Mouse (Mus musculus) heart, embryonic 15.5 days (tissue): ENCODE data around the gene Msrb1. TPM values are rescaled to one million over a fixed set of nuclear protein-coding genes. Genes with fewer than 3 reads are reported as not detected.
A peak's percentile ranks its signal among the peaks of the same experiment; 100 is the strongest.

Experiments
- ATAC-seq: fragments of 200-750 bp; cut with Nextera tagmentation; replicated peaks from 2 replicates; pipeline ENCODE4 v1.8.0; 2017; ENCODE audit warnings: low read depth, moderate TSS enrichment; ENCODE audit not compliant: insufficient number of reproducible peaks, insufficient read depth, low FRiP score
- H3K27ac ChIP-seq: fragments of 300-500 bp; sonication (generic); 2 replicates; pipeline ENCODE4 v1.5.1; 2015; ENCODE audit warnings: mild to moderate bottlenecking, inconsistent platforms
- H3K27me3 ChIP-seq: fragments of 300-500 bp; sonication (generic); 2 replicates; pipeline ENCODE4 v1.6.1; 2015; ENCODE audit warnings: inconsistent platforms
- H3K36me3 ChIP-seq: fragments of 300-500 bp; sonication (generic); 2 replicates; pipeline ENCODE4 v1.6.1; 2015; ENCODE audit warnings: mild to moderate bottlenecking, inconsistent platforms
- H3K4me1 ChIP-seq: fragments of 300-500 bp; sonication (generic); replicated peaks from 2 replicates; pipeline ENCODE4 v1.6.1; 2015; ENCODE audit warnings: inconsistent platforms
- H3K4me2 ChIP-seq: fragments of 300-500 bp; sonication (generic); 2 replicates; pipeline ENCODE4 v1.6.1; 2015; ENCODE audit warnings: inconsistent platforms, mild to moderate bottlenecking, moderate library complexity
- H3K4me3 ChIP-seq: fragments of 300-500 bp; sonication (generic); 2 replicates; pipeline ENCODE4 v1.5.1; 2015; ENCODE audit warnings: mild to moderate bottlenecking, inconsistent platforms
- H3K9ac ChIP-seq: fragments of 300-500 bp; sonication (generic); 2 replicates; pipeline ENCODE4 v1.6.1; 2015; ENCODE audit warnings: mild to moderate bottlenecking, inconsistent platforms
- H3K9me3 ChIP-seq: fragments of 300-500 bp; sonication (generic); replicated peaks from 2 replicates; pipeline ENCODE4 v1.6.1; 2016; ENCODE audit warnings: inconsistent platforms
- WGBS: fragments of 180-500 bp; shearing (Covaris S2); methylation state at CpG from one replicate; pipeline ENCODE4 v1.1.7; 2015; ENCODE audit warnings: mixed read lengths; 5-methylcytosine and 5-hydroxymethylcytosine counted together
- polyA plus RNA-seq: library from polyadenylated mRNA; unstranded; fragments of >200 nt; fragmentation: Nextera tagmentation; extraction: Ambion mirVana; gene quantifications from 2 replicates; pipeline ENCODE4 v1.2.1, GENCODE M21; 2015

Gene Msrb1
- polyA plus RNA-seq, 1 experiment from 2014 or later: 21.4 TPM

DNA sequence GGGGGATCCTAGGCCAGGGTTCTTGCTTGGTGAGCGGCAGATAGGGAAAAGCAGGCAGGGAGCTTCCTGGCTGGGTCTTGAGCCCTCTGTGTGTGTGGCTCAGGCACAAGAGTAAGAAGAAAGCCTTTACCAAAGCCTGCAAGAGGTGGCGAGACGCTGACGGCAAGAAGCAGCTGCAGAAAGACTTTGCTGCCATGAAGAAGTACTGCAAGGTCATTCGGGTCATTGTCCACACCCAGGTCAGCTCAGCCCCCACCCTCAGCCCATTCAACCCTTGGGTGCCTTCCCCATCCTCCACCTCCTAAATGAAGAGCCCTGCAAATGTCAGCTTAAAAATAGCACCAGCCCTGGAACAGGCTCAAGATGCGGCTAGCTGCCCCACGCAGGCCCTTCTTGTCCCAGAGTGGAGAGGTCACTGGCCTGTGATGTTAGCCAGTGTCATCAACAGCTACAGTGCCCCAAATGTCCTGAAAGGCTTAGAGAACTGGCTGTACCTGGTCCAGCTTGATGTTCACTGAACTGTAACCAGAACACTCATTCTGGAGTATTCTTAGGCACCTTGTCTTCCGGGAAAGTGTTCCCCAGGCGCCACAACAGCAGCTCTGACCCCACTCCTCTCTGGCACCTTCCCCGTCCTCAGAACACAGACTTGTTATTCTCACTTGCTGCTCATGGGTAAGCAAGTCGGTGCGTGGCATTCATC, 4.1 kb upstream of the Msrb1 start:
- Histone ChIP-seq H3K4me3 (no peak overlapping the region), H3K9ac (no peak overlapping the region), H3K36me3 (no peaks in the 10 kb centered on the region), H3K27me3 (no peaks in the 10 kb centered on the region; the same call in 1 of the 2 replicates), H3K9me3 (no peaks in the 10 kb centered on the region), H3K4me2 (no peak overlapping the region), H3K4me1 (peaks cover 27% of the 10 kb centered on the region), H3K27ac (peak overlapping the region; percentile 79)
- no peak for ATAC-seq
- WGBS: 59% methylated on average over 12 of the region's 12 CpGs

DNA sequence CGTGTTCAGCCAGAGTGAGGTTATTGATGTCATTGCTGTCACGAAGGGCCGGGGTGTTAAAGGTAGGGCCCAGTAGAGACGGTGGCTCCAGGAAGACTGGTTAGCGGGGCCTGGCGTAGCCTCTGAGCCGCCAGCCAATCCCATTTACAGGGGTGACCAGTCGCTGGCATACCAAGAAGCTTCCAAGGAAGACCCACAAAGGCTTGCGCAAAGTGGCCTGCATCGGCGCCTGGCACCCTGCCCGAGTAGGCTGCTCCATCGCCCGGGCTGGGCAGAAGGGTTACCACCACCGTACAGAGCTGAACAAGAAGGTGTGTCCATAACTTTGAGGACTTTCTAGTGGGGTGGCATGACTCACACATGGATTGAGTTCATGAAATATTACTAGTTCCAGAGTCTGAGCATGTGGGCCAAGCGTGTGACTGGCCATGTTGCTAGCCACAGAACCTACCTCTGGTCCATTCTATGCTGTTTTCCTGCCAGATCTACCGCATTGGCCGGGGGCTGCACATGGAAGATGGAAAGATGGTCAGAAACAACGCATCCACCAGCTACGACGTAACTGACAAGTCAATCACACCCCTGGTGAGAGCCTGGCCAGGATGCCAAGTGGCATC, 2.9 kb upstream of the Msrb1 start:
- no peak for ATAC-seq
- Histone ChIP-seq H3K9me3 (no peaks in the 10 kb centered on the region), H3K27me3 (no peaks in the 10 kb centered on the region), H3K4me3 (no peak overlapping the region), H3K27ac (no peak overlapping the region), H3K36me3 (no peaks in the 10 kb centered on the region), H3K9ac (no peak overlapping the region), H3K4me1 (peaks cover 31% of the 10 kb centered on the region), H3K4me2 (no peak overlapping the region)
- WGBS: 90% methylated on average over 21 of the region's 21 CpGs

DNA sequence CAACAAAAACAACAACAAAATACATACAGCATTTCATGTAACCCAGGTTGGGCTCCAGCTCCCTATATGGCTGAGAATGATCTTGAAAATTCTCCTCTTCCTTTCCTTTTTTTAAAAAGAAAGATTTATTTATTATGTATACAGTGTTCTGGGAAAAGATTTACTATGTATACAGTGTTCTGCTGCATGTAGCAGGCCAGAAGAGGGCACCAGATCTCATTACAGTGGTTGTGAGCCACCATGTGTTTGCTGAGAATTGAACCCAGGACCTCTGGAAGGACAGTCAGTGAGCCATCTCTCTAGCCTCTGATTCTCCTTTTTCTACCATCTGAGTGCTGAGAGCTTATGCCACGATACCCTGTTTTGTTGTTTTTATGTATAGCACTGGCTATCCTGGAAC, 1.9 kb upstream of the Msrb1 start:
- Histone ChIP-seq H3K27me3 (no peaks in the 10 kb centered on the region), H3K9me3 (no peaks in the 10 kb centered on the region), H3K27ac (no peak overlapping the region), H3K4me2 (no peak overlapping the region), H3K4me1 (peaks cover 31% of the 10 kb centered on the region), H3K36me3 (no peaks in the 10 kb centered on the region), H3K4me3 (no peak overlapping the region), H3K9ac (no peak overlapping the region)
- no peak for ATAC-seq
- WGBS: 72% methylated on average over 1 of the region's 1 CpGs

DNA sequence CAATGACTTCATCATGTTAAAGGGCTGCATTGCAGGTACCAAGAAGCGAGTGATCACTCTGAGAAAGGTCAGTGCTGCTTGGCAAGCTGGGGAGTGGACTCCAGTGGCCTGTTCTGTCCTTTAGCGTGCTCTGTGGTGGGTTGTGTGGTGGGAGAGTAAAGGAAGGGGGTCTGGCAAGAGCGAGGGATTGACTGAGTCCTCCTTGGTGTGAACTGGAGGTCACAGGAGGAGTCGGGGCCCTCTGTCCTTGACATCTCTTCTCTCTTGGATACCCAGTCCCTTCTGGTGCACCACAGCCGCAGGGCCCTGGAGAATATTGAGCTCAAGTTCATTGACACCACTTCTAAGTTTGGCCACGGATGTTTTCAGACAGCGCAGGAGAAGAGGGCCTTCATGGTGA, 996 bp upstream of the Msrb1 start:
- H3K9me3 ChIP-seq: no peaks in the 10 kb centered on the region
- 87% methylated on average over 7 of the region's 7 CpGs for WGBS
- H3K9ac ChIP-seq: no peak overlapping the region
- ATAC-seq: no peak
- H3K27me3 ChIP-seq: no peaks in the 10 kb centered on the region
- H3K4me2 ChIP-seq: no peak overlapping the region
- no peak overlapping the region for H3K27ac ChIP-seq
- H3K4me1 ChIP-seq: peaks cover 31% of the 10 kb centered on the region
- H3K4me3 ChIP-seq: no peak overlapping the region
- H3K36me3 ChIP-seq: 0 out of 2 replicates have a peak, but pooled peaks cover 5% of the 10 kb centered on the region

DNA sequence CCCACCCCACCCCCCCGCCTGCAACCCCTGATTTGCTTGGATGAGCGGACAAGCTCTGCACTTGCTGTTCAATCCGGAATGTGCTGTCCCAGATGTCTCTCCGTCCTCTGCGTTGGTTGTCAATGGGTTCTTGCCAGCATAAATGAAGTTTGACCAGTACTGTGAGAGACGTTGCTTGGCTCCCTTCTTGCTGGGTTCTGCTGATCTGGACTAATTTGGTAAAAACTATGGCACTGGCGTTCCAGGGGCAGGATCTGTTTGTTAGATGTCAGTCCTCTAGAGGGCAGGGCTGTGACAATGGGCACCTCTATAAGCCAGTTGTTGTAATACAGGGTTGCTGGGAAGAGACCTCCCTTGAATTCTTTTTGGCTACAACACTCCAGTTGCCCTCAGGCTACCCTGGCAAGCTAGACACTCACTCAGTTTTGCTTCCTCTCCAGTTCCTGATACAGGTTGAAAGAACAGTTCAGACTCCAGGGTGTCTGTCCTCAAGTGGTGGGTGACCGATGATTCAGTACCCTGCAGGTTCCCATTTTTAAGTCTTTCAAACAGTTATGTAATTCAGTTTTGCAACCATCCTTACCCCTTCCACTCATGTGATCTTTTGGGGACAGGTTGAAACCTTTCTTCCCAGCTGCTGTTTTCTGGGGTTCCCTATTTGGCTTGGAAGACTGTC, 831 bp downstream of the Msrb1 start:
- Histone ChIP-seq H3K36me3 (0 out of 2 replicates have a peak, but pooled peaks cover 11% of the 10 kb centered on the region), H3K4me1 (peaks cover 23% of the 10 kb centered on the region), H3K4me2 (peak overlapping the region; percentile 75), H3K9me3 (no peaks in the 10 kb centered on the region), H3K9ac (peak overlapping the region; percentile 58), H3K27me3 (no peaks in the 10 kb centered on the region), H3K4me3 (peak overlapping the region; percentile 56), H3K27ac (no peak overlapping the region)
- WGBS: 22% methylated on average over 8 of the region's 8 CpGs
- no peak for ATAC-seq

DNA sequence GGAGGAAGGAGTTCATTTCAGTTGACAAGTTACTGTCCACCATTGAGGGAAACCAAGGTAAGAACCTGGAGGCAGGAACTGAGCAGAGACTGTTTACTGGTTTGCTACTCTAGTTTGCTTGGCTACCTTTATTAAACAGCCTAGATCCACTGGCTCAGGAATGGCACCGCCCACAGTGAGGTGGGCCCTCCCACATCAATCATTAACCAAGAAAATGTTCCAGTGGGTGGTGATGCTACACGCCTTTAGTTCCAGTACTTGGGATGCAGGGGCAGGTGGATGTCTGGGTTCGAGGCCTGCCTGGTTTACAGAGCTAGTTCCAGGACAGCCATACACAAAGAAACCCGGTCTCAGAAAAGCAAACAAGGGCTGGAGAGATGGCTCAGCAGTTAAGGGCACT, 1.8 kb downstream of the Msrb1 start:
- no peak overlapping the region for H3K27ac ChIP-seq
- H3K27me3 ChIP-seq: no peaks in the 10 kb centered on the region
- peaks cover 16% of the 10 kb centered on the region for H3K4me1 ChIP-seq
- 0 out of 2 replicates have a peak, but pooled peaks cover 11% of the 10 kb centered on the region for H3K36me3 ChIP-seq
- ATAC-seq: no peak
- no peak overlapping the region for H3K4me3 ChIP-seq
- no peak overlapping the region for H3K4me2 ChIP-seq
- 81% methylated on average over 4 of the region's 4 CpGs for WGBS
- no peaks in the 10 kb centered on the region for H3K9me3 ChIP-seq
- no peak overlapping the region for H3K9ac ChIP-seq

DNA sequence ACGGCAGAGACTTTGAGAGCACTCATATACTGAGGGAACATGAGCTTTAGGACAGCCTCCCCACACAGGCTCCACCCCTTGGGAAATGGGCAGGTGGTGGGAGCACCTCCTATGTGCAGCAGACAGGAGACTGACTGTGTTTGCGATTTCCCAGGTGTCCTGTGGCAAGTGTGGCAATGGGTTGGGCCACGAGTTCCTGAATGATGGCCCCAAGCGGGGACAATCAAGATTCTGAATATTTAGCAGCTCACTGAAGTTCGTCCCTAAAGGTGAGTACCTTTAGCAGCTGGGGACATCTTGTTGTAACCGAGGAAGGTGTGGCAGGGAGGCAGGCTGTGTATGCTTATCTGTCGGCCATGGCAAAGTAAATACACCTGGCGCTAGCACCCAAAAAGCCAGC, 3.5 kb downstream of the Msrb1 start:
- 84% methylated on average over 8 of the region's 8 CpGs for WGBS
- no peak overlapping the region for H3K9ac ChIP-seq
- no peak overlapping the region for H3K27ac ChIP-seq
- no peaks in the 10 kb centered on the region for H3K9me3 ChIP-seq
- H3K4me1 ChIP-seq: peaks cover 16% of the 10 kb centered on the region
- no peak for ATAC-seq
- 0 out of 2 replicates have a peak, but pooled peaks cover 11% of the 10 kb centered on the region for H3K36me3 ChIP-seq
- no peak overlapping the region for H3K4me2 ChIP-seq
- no peaks in the 10 kb centered on the region for H3K27me3 ChIP-seq
- H3K4me3 ChIP-seq: no peak overlapping the region

DNA sequence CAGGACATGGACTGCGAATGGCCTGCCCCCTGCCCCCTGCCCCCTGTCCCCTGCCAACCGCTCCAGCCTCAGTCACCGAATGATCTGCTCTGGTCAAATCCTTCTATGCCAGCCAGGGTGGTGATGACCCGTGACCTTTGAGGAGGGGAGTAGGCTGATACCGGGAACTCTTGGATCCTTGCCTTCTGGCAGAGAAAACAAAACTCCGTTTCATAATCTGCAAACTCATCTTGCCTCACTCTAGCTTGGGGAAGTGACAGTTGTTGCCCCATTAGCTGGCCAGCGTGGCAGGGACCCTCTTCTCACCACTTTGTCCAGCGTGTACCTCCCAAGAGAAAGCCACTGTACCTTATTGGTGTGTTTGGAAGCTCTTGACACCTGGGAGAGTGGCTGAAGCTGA, 5.9 kb downstream of the Msrb1 start:
- H3K4me3 ChIP-seq: no peak overlapping the region
- peaks cover 5% of the 10 kb centered on the region for H3K4me1 ChIP-seq
- H3K4me2 ChIP-seq: no peak overlapping the region
- no peak overlapping the region for H3K9ac ChIP-seq
- H3K36me3 ChIP-seq: 0 out of 2 replicates have a peak, but pooled peaks cover 11% of the 10 kb centered on the region
- ATAC-seq: no peak
- H3K27me3 ChIP-seq: 0 out of 2 replicates have a peak, but pooled peaks cover 6% of the 10 kb centered on the region
- H3K27ac ChIP-seq: no peak overlapping the region
- 73% methylated on average over 8 of the region's 8 CpGs for WGBS
- no peaks in the 10 kb centered on the region for H3K9me3 ChIP-seq

DNA sequence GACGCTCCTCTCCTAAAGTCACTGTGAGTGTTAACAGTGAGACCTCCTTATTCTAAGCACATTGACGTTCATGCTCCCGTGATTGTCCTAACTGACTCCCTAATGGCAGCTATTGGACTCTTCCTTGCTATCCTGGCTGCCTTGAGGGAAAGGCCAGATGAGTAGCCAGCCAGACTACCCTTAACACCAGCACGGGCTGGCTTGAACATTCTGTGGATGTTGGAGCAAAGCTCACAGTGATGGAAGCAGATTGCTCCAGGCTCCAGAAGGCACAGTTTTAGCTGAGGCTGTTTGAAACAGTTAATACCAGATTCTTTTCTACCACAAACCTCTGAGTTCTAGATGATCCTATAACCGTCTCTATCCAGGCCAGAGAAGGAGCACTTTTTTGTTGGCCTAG, 7.5 kb downstream of the Msrb1 start:
- 65% methylated on average over 5 of the region's 5 CpGs for WGBS
- H3K4me1 ChIP-seq: no peaks in the 10 kb centered on the region
- no peak overlapping the region for H3K4me2 ChIP-seq
- H3K9me3 ChIP-seq: no peaks in the 10 kb centered on the region
- H3K9ac ChIP-seq: no peak overlapping the region
- H3K27ac ChIP-seq: no peak overlapping the region
- 0 out of 2 replicates have a peak, but pooled peaks cover 6% of the 10 kb centered on the region for H3K27me3 ChIP-seq
- no peak overlapping the region for H3K4me3 ChIP-seq
- no peak for ATAC-seq
- 0 out of 2 replicates have a peak, but pooled peaks cover 11% of the 10 kb centered on the region for H3K36me3 ChIP-seq

DNA sequence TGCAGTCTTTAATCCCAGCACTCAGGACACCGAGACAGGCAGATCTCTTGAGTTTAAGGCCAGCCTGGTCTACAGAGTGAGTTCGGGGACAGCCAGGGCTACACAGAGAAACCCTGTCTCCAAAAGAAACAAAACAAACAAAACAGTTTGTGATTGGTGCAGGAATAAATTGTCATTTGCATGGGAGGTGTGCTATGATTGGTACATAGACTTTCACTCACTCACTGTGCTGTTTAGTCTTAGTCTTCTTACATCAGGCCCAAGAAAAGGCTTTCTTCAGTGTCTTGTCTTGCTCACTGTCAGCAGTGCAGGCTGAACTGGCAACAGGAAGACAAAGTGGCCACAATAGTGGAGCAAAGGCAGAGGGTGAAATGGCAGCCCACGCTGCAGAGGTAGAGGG, 7.9 kb downstream of the Msrb1 start:
- H3K4me3 ChIP-seq: no peak overlapping the region
- no peak overlapping the region for H3K9ac ChIP-seq
- no peaks in the 10 kb centered on the region for H3K9me3 ChIP-seq
- 0 out of 2 replicates have a peak, but pooled peaks cover 9% of the 10 kb centered on the region for H3K27me3 ChIP-seq
- no peak overlapping the region for H3K27ac ChIP-seq
- ATAC-seq: no peak
- H3K4me2 ChIP-seq: no peak overlapping the region
- 0 out of 2 replicates have a peak, but pooled peaks cover 11% of the 10 kb centered on the region for H3K36me3 ChIP-seq
- WGBS: 67% methylated on average over 3 of the region's 3 CpGs
- H3K4me1 ChIP-seq: no peaks in the 10 kb centered on the region
